Mouse (Mus musculus) cerebellum, adult 2 months (tissue): ENCODE data around the gene G3bp1.

Experiments used
- CTCF ChIP-seq: fragments of 200-500 bp; IDR thresholded peaks from 2 replicates; pipeline ENCODE4 v1.5.1; 2011; ENCODE audit warnings: low read depth, mild to moderate bottlenecking, control low read depth, low read length, moderate library complexity, borderline replicate concordance; ENCODE audit not compliant: insufficient read depth
- POLR2A ChIP-seq: fragments of 200-500 bp; IDR thresholded peaks from 2 replicates; pipeline ENCODE4 v1.6.1; 2011; ENCODE audit warnings: low read length, control low read depth, borderline replicate concordance; ENCODE audit not compliant: insufficient read depth

- no peak for TF ChIP-seq POLR2A
- TF ChIP-seq CTCF: no peak
These were observed 1.5 kb upstream of the G3bp1 start for GRCm38 (mm10) chr11:55468012-55468411.
